Mouse (Mus musculus) olfactory bulb, adult 2 months (tissue): ENCODE measurements around the gene Nrm.
A peak's percentile ranks its signal among the peaks of the same experiment; 100 is the strongest.

Experiments used
- CTCF ChIP-seq: fragments of 200-500 bp; IDR thresholded peaks from 2 replicates; pipeline ENCODE4 v1.5.1; 2012; ENCODE audit warnings: low read depth, mild to moderate bottlenecking, low read length, moderate library complexity; ENCODE audit not compliant: insufficient read depth
- POLR2A ChIP-seq: fragments of 200-500 bp; IDR thresholded peaks from 2 replicates; pipeline ENCODE4 v1.6.1; 2012; ENCODE audit warnings: mild to moderate bottlenecking, low read depth, low read length, moderate library complexity; ENCODE audit not compliant: insufficient read depth

DNA sequence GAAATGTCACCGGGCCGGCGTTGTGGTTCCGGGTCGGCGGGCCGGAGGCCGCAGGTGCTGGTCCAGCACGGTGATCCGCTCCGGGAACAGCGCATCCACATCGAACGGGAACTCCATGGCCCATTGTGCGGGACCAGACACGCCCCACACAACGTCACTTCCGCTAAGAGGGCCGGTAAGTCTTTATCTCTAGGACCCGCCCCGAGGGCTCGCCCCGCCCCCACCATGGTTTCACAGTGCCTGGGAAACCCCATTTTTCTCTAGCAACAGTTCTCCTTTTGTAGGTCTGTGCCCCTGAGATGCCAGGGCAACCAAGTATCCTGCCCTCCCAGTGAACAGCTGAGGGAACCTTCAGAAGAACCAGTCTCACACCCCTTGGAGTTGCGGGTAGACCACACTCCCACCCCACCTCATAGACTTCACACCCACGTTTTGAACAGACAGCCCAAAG lies 48.8 kb downstream of the Nrm start, which contains the start of gene Atat1:
- TF ChIP-seq CTCF (no peak), POLR2A (peak; percentile 72)
